Mouse (Mus musculus) CH12.LX (cell line): ENCODE results near the gene Trappc11. TPM values are rescaled to one million over a fixed set of nuclear protein-coding genes. Genes with fewer than 3 reads are reported as not detected.

Source experiments
- DNase-seq: peaks from one replicate; pipeline ENCODE4 v3.0.0-alpha.2; 2013; ENCODE audit errors: extremely low read depth
- H3K27ac ChIP-seq: 2 replicates; pipeline ENCODE4 v1.5.1; 2012; ENCODE audit warnings: low read depth, mild to moderate bottlenecking, control low read depth, moderate library complexity; ENCODE audit not compliant: insufficient read depth
- H3K27me3 ChIP-seq: replicated peaks from 2 replicates; pipeline ENCODE3; 2012; ENCODE audit warnings: inconsistent platforms
- H3K36me3 ChIP-seq, 2 experiments: replicated peaks in 1 of 2; 2 replicates each; pipeline versions ENCODE3 to v1.6.1; 2012; ENCODE audit warnings: inconsistent platforms in 1 of 2, low read length in 1 of 2, mild to moderate bottlenecking in 1 of 2, mixed read lengths in 1 of 2, moderate library complexity in 1 of 2; ENCODE audit not compliant: control insufficient read depth in 1 of 2, insufficient read depth in 1 of 2
- H3K4me1 ChIP-seq, 2 experiments: 2 replicates each; pipeline ENCODE4 v1.6.1; 2012; ENCODE audit warnings: inconsistent platforms in 1 of 2, moderate library complexity in 1 of 2; ENCODE audit not compliant: insufficient read depth in 2 of 2, control insufficient read depth in 1 of 2
- H3K4me2 ChIP-seq: 2 replicates; pipeline ENCODE4 v1.6.1; 2012; ENCODE audit warnings: low read depth, mild to moderate bottlenecking, control low read depth; ENCODE audit not compliant: poor library complexity, insufficient read depth, severe bottlenecking
- H3K4me3 ChIP-seq, 3 experiments: fragments of 150-350 bp in 1 of 3; sonication (generic) in 1 of 3; replicated peaks in 1 of 3; 2 replicates each; pipeline versions ENCODE3 to v1.5.1; 2011 to 2012; ENCODE audit warnings: low read depth in 2 of 3, low read length in 2 of 3, mild to moderate bottlenecking in 2 of 3, moderate library complexity in 2 of 3, control low read depth in 1 of 3, improper control_type of control experiment in 1 of 3, inconsistent platforms in 1 of 3, mixed read lengths in 1 of 3; ENCODE audit not compliant: poor library complexity in 1 of 3
- H3K79me2 ChIP-seq: replicated peaks from 2 replicates; pipeline ENCODE4 v1.6.1; 2012; ENCODE audit warnings: mild to moderate bottlenecking, moderate library complexity; ENCODE audit not compliant: control insufficient read depth, poor library complexity, insufficient read depth, severe bottlenecking; ENCODE audit errors: extremely low read depth
- H3K9ac ChIP-seq: 2 replicates; pipeline ENCODE4 v1.6.1; 2012; ENCODE audit warnings: low read depth, mild to moderate bottlenecking, control low read depth, moderate library complexity; ENCODE audit not compliant: insufficient read depth
- H3K9me3 ChIP-seq: replicated peaks from 2 replicates; pipeline ENCODE3; 2012; ENCODE audit warnings: low read length, inconsistent platforms, mixed read lengths
- CHD1 ChIP-seq: IDR thresholded peaks from 2 replicates; pipeline ENCODE4 v1.6.1; 2012; ENCODE audit warnings: low read depth, low read length, improper control_type of control experiment, inconsistent platforms
- CHD2 ChIP-seq: IDR thresholded peaks from 2 replicates; pipeline ENCODE4 v1.6.1; 2011; ENCODE audit warnings: low read length, improper control_type of control experiment
- CTCF ChIP-seq, 2 experiments: IDR thresholded peaks in 1 of 2; conservative IDR thresholded peaks in 1 of 2; 2 replicates each; pipeline ENCODE4 v1.5.1; 2011 to 2012; ENCODE audit warnings: low read depth in 2 of 2, low read length in 2 of 2, improper control_type of control experiment in 1 of 2, inconsistent platforms in 1 of 2, mild to moderate bottlenecking in 1 of 2, moderate library complexity in 1 of 2
- JUN ChIP-seq: IDR thresholded peaks from 2 replicates; pipeline ENCODE4 v1.6.1; 2011; ENCODE audit warnings: low read depth, mild to moderate bottlenecking, low read length, improper control_type of control experiment, moderate library complexity; ENCODE audit not compliant: insufficient read depth
- KAT2A ChIP-seq: IDR thresholded peaks from 2 replicates; pipeline ENCODE4 v1.6.1; 2012; ENCODE audit warnings: low read length, improper control_type of control experiment, inconsistent platforms; ENCODE audit not compliant: insufficient replicate concordance
- MAFK ChIP-seq: IDR thresholded peaks from 2 replicates; pipeline ENCODE4 v1.6.1; 2011; ENCODE audit warnings: low read length, improper control_type of control experiment; ENCODE audit not compliant: insufficient replicate concordance
- MAX ChIP-seq: IDR thresholded peaks from 2 replicates; pipeline ENCODE4 v1.6.1; 2011; ENCODE audit warnings: low read length, improper control_type of control experiment
- NRF1 ChIP-seq: IDR thresholded peaks from 2 replicates; pipeline ENCODE4 v1.6.1; 2014; ENCODE audit warnings: low read depth, mild to moderate bottlenecking, inconsistent platforms, low read length, improper control_type of control experiment, moderate library complexity
- PAX5 ChIP-seq: IDR thresholded peaks from 2 replicates; pipeline ENCODE4 v1.6.1; 2012; ENCODE audit warnings: low read length, inconsistent platforms, mixed read lengths
- POLR2A ChIP-seq: IDR thresholded peaks from 2 replicates; pipeline ENCODE4 v1.6.1; 2011; ENCODE audit warnings: low read depth, mild to moderate bottlenecking, improper control_type of control experiment, low read length
- RAD21 ChIP-seq: IDR thresholded peaks from 2 replicates; pipeline ENCODE4 v1.6.1; 2011; ENCODE audit warnings: low read depth, mild to moderate bottlenecking, low read length, improper control_type of control experiment, moderate library complexity
- SMC3 ChIP-seq: IDR thresholded peaks from 2 replicates; pipeline ENCODE4 v1.6.1; 2011; ENCODE audit warnings: low read depth, low read length, improper control_type of control experiment
- TBP ChIP-seq: conservative IDR thresholded peaks from 2 replicates; pipeline ENCODE4 v1.6.1; 2011; ENCODE audit warnings: low read depth, low read length, improper control_type of control experiment
- TCF12 ChIP-seq: IDR thresholded peaks from 2 replicates; pipeline ENCODE4 v1.6.1; 2014; ENCODE audit warnings: low read depth, mild to moderate bottlenecking, inconsistent platforms, low read length, improper control_type of control experiment
- UBTF ChIP-seq: IDR thresholded peaks from 2 replicates; pipeline ENCODE4 v1.6.1; 2012; ENCODE audit warnings: low read depth, mild to moderate bottlenecking, inconsistent platforms, low read length, improper control_type of control experiment, moderate library complexity
- USF2 ChIP-seq: conservative IDR thresholded peaks from 2 replicates; pipeline ENCODE4 v1.6.1; 2011; ENCODE audit warnings: low read depth, low read length, improper control_type of control experiment
- ZMIZ1 ChIP-seq: IDR thresholded peaks from 2 replicates; pipeline ENCODE4 v1.6.1; 2012; ENCODE audit warnings: low read depth, mild to moderate bottlenecking, inconsistent platforms, low read length, improper control_type of control experiment
- ZNF384 ChIP-seq: IDR thresholded peaks from 2 replicates; pipeline ENCODE4 v1.6.1; 2012; ENCODE audit warnings: low read depth, low read length, improper control_type of control experiment, inconsistent platforms
- dilution Hi-C: fragments of 300-500 bp; cut with MboI; formaldehyde crosslinking; loops from 2 replicates; pipeline ENCODE4 v1.14.3; 2020; ENCODE audit warnings: low sequenced_read_pairs; ENCODE audit not compliant: extremely low pct_unique_long_range_greater_than_20kb, extremely low pct_ligation_motif_present
- in situ Hi-C: fragments of 300-500 bp; cut with MboI; formaldehyde crosslinking; loops from 3 replicates; pipeline ENCODE4 v1.14.3; 2019; ENCODE audit warnings: low sequenced_read_pairs, low pct_ligation_motif_present, low pct_unique_long_range_greater_than_20kb, mixed read lengths
- polyA plus RNA-seq: library from polyadenylated mRNA; unstranded; fragments of >175 nt; gene quantifications from 2 replicates; pipeline ENCODE4 v1.2.1, GENCODE M21; 2012; ENCODE audit warnings: low read depth; ENCODE audit not compliant: insufficient read length
- total RNA-seq, 2 experiments: library from RNA; depleted of rRNA; stranded (reverse); fragments of 300-350 nt in 1 of 2; fragments of >200 nt in 1 of 2; gene quantifications; 2 replicates each; pipeline ENCODE4 v1.2.3; 2012 to 2014

Trappc11 gene
- total and polyA plus RNA-seq, 3 experiments: 16.3 to 24.6 (median 20.8) TPM

GRCm38 (mm10) chr8:47556446-47556845, 23.2 kb upstream of the Trappc11 start:
- Histone ChIP-seq H3K9ac (no peak overlapping the region), H3K4me1 (no peaks in the 10 kb centered on the region), H3K4me3 (no peak overlapping the region), H3K27ac (no peak overlapping the region), H3K79me2 (no peaks in the 10 kb centered on the region), H3K27me3 (no peaks in the 10 kb centered on the region), H3K36me3 (peaks cover 3 to 14% of the 10 kb centered on the region in 2 experiments), H3K4me2 (no peak overlapping the region), H3K9me3 (no peaks in the 10 kb centered on the region)
- no peak for DNase-seq
- no peak for TF ChIP-seq TBP
- no peak for TF ChIP-seq PAX5
- TF ChIP-seq RAD21: no peak
- no peak for TF ChIP-seq CHD1
- TF ChIP-seq KAT2A: no peak
- TF ChIP-seq SMC3: no peak
- TF ChIP-seq ZMIZ1: no peak
- TF ChIP-seq UBTF: no peak
- TF ChIP-seq MAX: no peak
- TF ChIP-seq ZNF384: no peak
- dilution Hi-C loops (no loop called here), in situ Hi-C loops (no loop called here)

GRCm38 (mm10) chr8:47553613-47554012, 20.3 kb upstream of the Trappc11 start:
- no peak overlapping the region for H3K4me3 ChIP-seq
- no peak overlapping the region for H3K4me2 ChIP-seq
- no peak overlapping the region for H3K27ac ChIP-seq
- in situ Hi-C loops: no loop called here
- DNase-seq: peak; percentile 27
- H3K4me1 ChIP-seq: no peaks in the 10 kb centered on the region
- no peaks in the 10 kb centered on the region for H3K27me3 ChIP-seq
- dilution Hi-C loops: no loop called here
- no peaks in the 10 kb centered on the region for H3K79me2 ChIP-seq
- H3K9me3 ChIP-seq: no peaks in the 10 kb centered on the region
- peaks cover 23 to 42% of the 10 kb centered on the region in 2 experiments for H3K36me3 ChIP-seq
- no peak overlapping the region for H3K9ac ChIP-seq
- TF ChIP-seq JUN (no peak), RAD21 (peak; percentile 16), CTCF (conservative IDR thresholded peaks at IDR 0.05 in 1 of 2, IDR thresholded peaks at IDR 0.05 in 1 of 2; ENCODE audit: low read depth in 2 of 2, low read length in 2 of 2) (peak in 1 of 2 experiments; percentile 41; a peak in 2 of 4 replicates)

GRCm38 (mm10) chr8:47547102-47547501, 13.8 kb upstream of the Trappc11 start:
- no peak for DNase-seq
- H3K27ac ChIP-seq: no peak overlapping the region
- H3K4me1 ChIP-seq: no peaks in the 10 kb centered on the region
- H3K9me3 ChIP-seq: no peaks in the 10 kb centered on the region
- H3K9ac ChIP-seq: no peak overlapping the region
- no peaks in the 10 kb centered on the region for H3K27me3 ChIP-seq
- H3K79me2 ChIP-seq: no peaks in the 10 kb centered on the region
- no peak for TF ChIP-seq RAD21
- TF ChIP-seq CHD2: no peak
- TF ChIP-seq MAX: no peak
- no peak for TF ChIP-seq USF2
- no peak for TF ChIP-seq JUN
- TF ChIP-seq CHD1: no peak
- TF ChIP-seq POLR2A: no peak
- no peak for TF ChIP-seq TCF12
- no peak for TF ChIP-seq NRF1
- TF ChIP-seq MAFK: no peak
- in situ Hi-C loops (no loop called here), dilution Hi-C loops (no loop called here)
- H3K4me3 ChIP-seq: no peak overlapping the region
- H3K36me3 ChIP-seq: peaks cover 62 to 92% of the 10 kb centered on the region in 2 experiments
- H3K4me2 ChIP-seq: no peak overlapping the region
